Mouse (Mus musculus) embryonic fibroblast, embryonic 13.5 days (primary cell): ENCODE measurements around the gene Gm7970. TPM values are rescaled to one million over a fixed set of nuclear protein-coding genes. Genes with fewer than 3 reads are reported as not detected.
"Not testable (repeated sequence)": the region's sequence is repeated elsewhere in the genome, so short reads cannot be mapped to it uniquely, and the experiment has no call there.

ENCODE experiments used
- H3K27ac ChIP-seq: 2 replicates; pipeline ENCODE4 v1.5.1; 2012; ENCODE audit warnings: low read length, control low read depth, inconsistent platforms; ENCODE audit not compliant: insufficient read depth
- H3K4me1 ChIP-seq: 2 replicates; pipeline ENCODE4 v1.6.1; 2011; ENCODE audit warnings: low read length; ENCODE audit not compliant: control insufficient read depth, insufficient read depth
- H3K4me3 ChIP-seq: 2 replicates; pipeline ENCODE4 v1.5.1; 2011; ENCODE audit warnings: mild to moderate bottlenecking, control low read depth, low read length; ENCODE audit not compliant: insufficient read depth
- polyA plus RNA-seq: library from polyadenylated mRNA; stranded (reverse); fragments of >200 nt; gene quantifications from 2 replicates; pipeline ENCODE4 v1.2.4, GENCODE M21; 2011; ENCODE audit warnings: low read depth; ENCODE audit not compliant: missing spikeins, insufficient read length

Gene Gm7970
- polyA plus RNA-seq: not detected in 2 replicates

- not testable (repeated sequence) for H3K4me1 ChIP-seq, H3K4me3 ChIP-seq, H3K27ac ChIP-seq
Measured at GRCm38 (mm10) chr14:41555483-41555882, at the start of gene Gm7970. TSS of gene Gm7970 (minus strand) at chr14:41555583.

GRCm38 (mm10) chr14:41600935-41601334, 45.6 kb upstream of the Gm7970 start:
- not testable (repeated sequence) for H3K4me1 ChIP-seq, H3K4me3 ChIP-seq

GRCm38 (mm10) chr14:41586346-41586745, 31.0 kb upstream of the Gm7970 start:
- not testable (repeated sequence) for H3K27ac ChIP-seq, H3K4me3 ChIP-seq, H3K4me1 ChIP-seq

More at GRCm38 (mm10) chr14:41600935-41601334, 45.6 kb upstream of the Gm7970 start:
- H3K27ac ChIP-seq: not testable (repeated sequence)

- not testable (repeated sequence) for H3K4me3 ChIP-seq, H3K27ac ChIP-seq, H3K4me1 ChIP-seq
Measured at GRCm38 (mm10) chr14:41572911-41573310, 17.5 kb upstream of the Gm7970 start, which contains the start of gene 1700049E17Rik2. TSS of gene 1700049E17Rik2 (plus strand) at chr14:41573211.

- H3K27ac ChIP-seq, H3K4me3 ChIP-seq, H3K4me1 ChIP-seq: not testable (repeated sequence)
Measured at GRCm38 (mm10) chr14:41524695-41525094, 30.7 kb downstream of the Gm7970 start.

GRCm38 (mm10) chr14:41520683-41521082, 34.7 kb downstream of the Gm7970 start:
- H3K27ac ChIP-seq, H3K4me3 ChIP-seq, H3K4me1 ChIP-seq: not testable (repeated sequence)

Other genes starting within 250 kb of the Gm7970 start
- not detected in 2 replicates for gene Gm5798, start 207.0 kb downstream of the Gm7970 start, polyA plus RNA-seq
- not detected in 2 replicates for gene Gm7945, start 169.2 kb downstream of the Gm7970 start, polyA plus RNA-seq
- gene Gm6482, start 147.3 kb downstream of the Gm7970 start, polyA plus RNA-seq: not detected in 2 replicates
- gene Gm7954, start 102.1 kb downstream of the Gm7970 start, polyA plus RNA-seq: not detected in 2 replicates
- not detected in 2 replicates for gene Gm3486, start 66.1 kb downstream of the Gm7970 start, polyA plus RNA-seq
- not detected in 2 replicates for gene 1700049E17Rik2, start 17.6 kb upstream of the Gm7970 start, polyA plus RNA-seq
- not detected in 2 replicates for gene Gm3072, start 69.0 kb upstream of the Gm7970 start, polyA plus RNA-seq
- gene Gm3676, start 90.9 kb upstream of the Gm7970 start, polyA plus RNA-seq: not detected in 2 replicates
- gene Gm8068, start 146.3 kb upstream of the Gm7970 start, polyA plus RNA-seq: not detected in 2 replicates
- not detected in 2 replicates for gene Gm7929, start 195.0 kb upstream of the Gm7970 start, polyA plus RNA-seq
- not detected in 2 replicates for gene Gm47189, start 216.9 kb upstream of the Gm7970 start, polyA plus RNA-seq